Mouse (Mus musculus): Measurements from ENCODE around the gene Ift172.

GRCm38 (mm10) chr5:31298486-31298885 lies 7.6 kb upstream of the Ift172 start:
- TF ChIP-seq E2F4 (IDR thresholded peaks at IDR 0.05; ENCODE audit: insufficient read depth) (no peak), POLR2A (IDR thresholded peaks at IDR 0.05; ENCODE audit: insufficient read length, low read depth) (no peak), TCF12 (IDR thresholded peaks at IDR 0.05; ENCODE audit: insufficient read depth, poor library complexity, severe bottlenecking) (no peak), CEBPB (IDR thresholded peaks at IDR 0.05; ENCODE audit: insufficient read depth, poor library complexity, severe bottlenecking) (no peak), USF1 (IDR thresholded peaks at IDR 0.05; ENCODE audit: low read depth) (no peak), MYOG (IDR thresholded peaks at IDR 0.05; ENCODE audit: control insufficient read depth in 1 of 3, insufficient read depth in 1 of 3, insufficient read length in 2 of 3, low read depth in 2 of 3) (no peak), SRF (IDR thresholded peaks at IDR 0.05; ENCODE audit: control insufficient read depth, insufficient read length, low read depth) (no peak), POLR2AphosphoS2 (IDR thresholded peaks at IDR 0.05; ENCODE audit: insufficient read length, low read depth) (no peak), MAX (IDR thresholded peaks at IDR 0.05; ENCODE audit: low read depth) (no peak), MYOD1 (IDR thresholded peaks at IDR 0.05; ENCODE audit: control insufficient read depth in 1 of 3, insufficient read length in 2 of 3, low read depth in 2 of 3) (no peak), TCF3 (IDR thresholded peaks at IDR 0.05; ENCODE audit: insufficient read length, low read depth) (no peak)

Measured in myocyte (in vitro differentiated cells).